Mouse (Mus musculus) bone marrow, adult 2 months (tissue): Measurements from ENCODE around the gene Traf2. TPM values are rescaled to one million over a fixed set of nuclear protein-coding genes. Genes with fewer than 3 reads are reported as not detected.

Source experiments
- H3K27ac ChIP-seq: fragments of 200-500 bp; 2 replicates; pipeline ENCODE4 v1.5.1; 2012; ENCODE audit warnings: low read depth, mild to moderate bottlenecking, control low read depth, inconsistent platforms, low read length; ENCODE audit not compliant: control insufficient read depth, poor library complexity, insufficient read depth
- H3K4me1 ChIP-seq: fragments of 200-500 bp; 2 replicates; pipeline ENCODE4 v1.6.1; 2011; ENCODE audit warnings: low read length; ENCODE audit not compliant: control insufficient read depth, insufficient read depth
- H3K4me3 ChIP-seq: fragments of 200-500 bp; replicated peaks from 2 replicates; pipeline ENCODE3; 2011; ENCODE audit warnings: mild to moderate bottlenecking, low read depth, low read length, control low read depth; ENCODE audit not compliant: control insufficient read depth
- CTCF ChIP-seq: fragments of 200-500 bp; IDR thresholded peaks from 2 replicates; pipeline ENCODE4 v1.5.1; 2011; ENCODE audit warnings: low read length, control low read depth; ENCODE audit not compliant: control insufficient read depth, insufficient read depth
- POLR2A ChIP-seq: fragments of 200-500 bp; IDR thresholded peaks from 2 replicates; pipeline ENCODE4 v1.6.1; 2011; ENCODE audit warnings: low read depth, mild to moderate bottlenecking, control low read depth, low read length, borderline replicate concordance; ENCODE audit not compliant: control insufficient read depth
- WGBS: fragments of 180-500 bp; shearing (Covaris S2); methylation state at CpG from one replicate; pipeline ENCODE4 v1.1.7; 2018; 5-methylcytosine and 5-hydroxymethylcytosine counted together
- polyA plus RNA-seq: library from polyadenylated mRNA; stranded (reverse); fragments of >200 nt; gene quantifications from 2 replicates; pipeline ENCODE4 v1.2.4, GENCODE M21; 2011; ENCODE audit warnings: low replicate concordance; ENCODE audit not compliant: missing spikeins, insufficient read depth, insufficient read length

Gene Traf2
- polyA plus RNA-seq, 1 experiment = 22.7 TPM

DNA sequence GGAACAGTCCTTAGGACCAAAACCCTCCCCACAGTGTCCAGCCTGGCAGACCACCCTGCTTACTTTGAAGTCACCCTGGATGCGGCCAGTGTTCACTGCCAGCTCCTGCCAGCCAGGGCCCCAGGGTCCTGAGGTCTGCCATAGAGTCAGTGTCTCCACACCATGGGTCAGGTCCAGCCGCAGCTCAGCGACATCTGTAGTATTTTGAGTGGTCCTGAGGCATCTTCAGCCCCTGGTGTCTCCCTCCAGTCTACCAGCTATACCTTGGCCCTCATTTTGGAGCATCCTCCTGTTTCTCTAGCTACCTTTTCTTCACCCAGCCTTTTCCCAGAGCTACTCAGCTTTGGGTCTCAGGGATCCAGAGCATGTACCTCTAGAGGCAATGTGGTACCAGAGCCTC is 22.6 kb upstream of the Traf2 start:
- WGBS = 78% methylated on average over 3 of the region's 3 CpGs
- no peak for TF ChIP-seq CTCF
- no peak for TF ChIP-seq POLR2A
- no peak overlapping the region for H3K4me3 ChIP-seq
- H3K4me1 ChIP-seq = no peaks in the 10 kb centered on the region
- no peak overlapping the region for H3K27ac ChIP-seq

DNA sequence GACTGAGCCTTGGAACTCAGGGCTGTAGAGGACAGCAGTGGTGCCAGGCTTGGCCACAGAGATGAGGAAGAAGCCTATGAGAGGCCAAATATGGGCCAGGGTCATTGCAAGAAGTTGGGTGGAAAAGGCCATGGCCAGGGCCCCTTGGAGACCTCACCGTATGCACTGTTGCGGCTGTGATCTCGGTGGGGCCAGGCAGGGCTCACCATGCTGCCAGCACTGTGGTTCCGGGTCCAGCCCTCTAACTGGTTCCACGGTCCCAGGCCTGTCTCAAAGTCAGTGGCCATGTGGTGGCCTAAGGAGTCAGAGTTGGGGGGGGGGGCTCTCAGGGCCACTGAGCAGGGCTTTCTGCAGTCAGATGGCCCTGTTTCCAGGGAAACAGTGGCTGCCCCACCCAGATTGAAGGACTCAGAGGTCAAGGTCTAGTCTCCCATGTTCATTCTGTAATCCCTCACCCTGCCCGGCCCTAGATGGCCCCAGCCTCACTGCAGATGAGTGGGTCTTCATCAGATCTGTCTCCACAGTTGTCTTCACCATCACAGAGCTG is 21.8 kb upstream of the Traf2 start:
- 89% methylated on average over 6 of the region's 6 CpGs for WGBS
- Histone ChIP-seq H3K4me1 (no peaks in the 10 kb centered on the region), H3K27ac (no peak overlapping the region), H3K4me3 (no peak overlapping the region)
- TF ChIP-seq POLR2A (no peak), CTCF (no peak)

DNA sequence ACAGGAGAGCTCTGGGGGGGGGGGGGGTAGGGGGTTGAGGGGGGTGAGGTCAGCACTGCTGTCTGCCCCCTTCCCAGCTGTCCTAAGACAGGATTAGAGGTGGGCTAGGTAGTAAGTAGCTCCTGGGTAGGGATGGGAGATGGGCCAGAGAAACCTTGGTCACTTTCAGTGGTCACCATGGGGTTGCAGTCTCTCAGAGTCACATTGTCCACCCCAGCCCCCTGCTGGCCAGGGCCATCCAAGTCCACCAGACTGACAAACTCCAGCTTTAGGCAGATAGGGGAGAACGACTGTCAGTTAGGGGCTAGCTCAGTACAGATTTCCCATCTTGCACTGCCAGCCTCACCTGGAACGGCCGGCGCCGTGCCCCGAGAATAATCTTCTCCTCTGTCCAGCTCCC is 19.8 kb upstream of the Traf2 start:
- 92% methylated on average over 6 of the region's 6 CpGs for WGBS
- Histone ChIP-seq H3K4me3 (no peak overlapping the region), H3K27ac (no peak overlapping the region)

DNA sequence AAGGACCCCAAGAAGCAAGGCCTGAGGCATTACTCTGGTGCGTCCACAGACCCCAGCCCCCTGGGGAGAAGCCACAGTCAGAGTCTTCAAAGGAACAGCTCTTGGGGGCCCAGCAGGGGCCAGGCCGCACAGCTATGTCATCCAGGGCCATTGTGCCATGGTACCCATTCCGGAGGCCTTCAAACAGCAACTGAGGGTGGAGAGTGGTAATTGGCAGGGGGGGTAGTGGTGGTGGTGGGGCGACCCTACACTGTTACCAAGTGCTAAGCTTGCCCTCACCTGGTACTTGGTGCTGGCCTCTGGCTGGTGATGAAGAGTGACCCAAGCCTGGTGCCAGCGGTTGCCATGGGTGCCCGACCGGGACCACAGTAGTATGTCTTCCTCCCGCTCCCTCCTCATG is 19.0 kb upstream of the Traf2 start:
- TF ChIP-seq POLR2A = peak; percentile 22; the same call in 1 of the 2 replicates
- TF ChIP-seq CTCF = no peak
- Histone ChIP-seq H3K4me1 (no peaks in the 10 kb centered on the region), H3K27ac (no peak overlapping the region), H3K4me3 (no peak overlapping the region)
- WGBS = 90% methylated on average over 8 of the region's 8 CpGs

More for the DNA sequence above, 19.8 kb upstream of the Traf2 start:
- TF ChIP-seq POLR2A (no peak), CTCF (no peak)
- no peaks in the 10 kb centered on the region for H3K4me1 ChIP-seq

DNA sequence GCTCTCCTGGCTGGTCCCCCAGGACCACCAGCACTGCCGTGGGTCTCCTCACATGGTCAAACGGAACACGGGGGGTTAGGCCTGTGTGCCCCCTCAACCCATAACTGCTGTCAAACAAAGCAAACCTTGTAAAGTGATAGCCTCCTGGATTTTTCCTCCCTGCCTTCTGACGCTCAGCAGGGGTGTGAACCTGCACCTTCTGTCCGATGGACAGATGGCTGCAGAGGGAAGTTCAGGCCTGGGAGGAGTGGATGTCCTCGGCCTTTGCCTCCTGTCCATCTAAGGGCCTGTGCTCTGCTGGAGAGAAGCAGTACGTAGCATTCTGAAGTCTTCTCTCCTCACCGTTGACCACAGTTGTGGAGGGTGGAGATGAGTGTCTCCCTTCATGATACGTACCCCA is 15.2 kb upstream of the Traf2 start:
- H3K4me3 ChIP-seq = no peak overlapping the region
- 91% methylated on average over 9 of the region's 9 CpGs for WGBS
- no peak overlapping the region; the same call in 1 of the 2 replicates for H3K27ac ChIP-seq
- peaks cover 1% of the 10 kb centered on the region; the same call in 1 of the 2 replicates for H3K4me1 ChIP-seq
- TF ChIP-seq CTCF (no peak), POLR2A (no peak)

DNA sequence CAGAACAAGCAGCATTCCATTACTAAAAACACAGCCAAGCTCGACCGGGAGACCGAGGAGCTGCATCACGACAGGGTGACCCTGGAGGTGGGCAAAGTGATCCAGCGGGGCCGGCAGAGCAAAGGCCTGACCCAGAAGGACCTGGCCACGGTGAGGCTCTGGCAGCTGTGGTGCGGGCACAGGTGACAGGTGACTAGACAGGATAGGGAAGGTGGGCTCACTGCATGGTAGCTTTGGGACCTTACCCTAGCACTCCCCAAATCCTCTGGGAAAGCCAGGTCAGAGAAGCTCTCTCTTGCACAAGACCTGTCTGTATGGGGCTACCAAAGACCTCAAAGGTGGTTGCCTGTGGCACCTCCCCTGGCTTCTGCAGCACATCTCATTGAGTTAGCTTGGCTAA is 13.8 kb upstream of the Traf2 start:
- Histone ChIP-seq H3K4me1 (peaks cover 1% of the 10 kb centered on the region; the same call in 1 of the 2 replicates), H3K27ac (no peak overlapping the region), H3K4me3 (no peak overlapping the region)
- WGBS = 93% methylated on average over 8 of the region's 8 CpGs
- TF ChIP-seq POLR2A = no peak
- no peak for TF ChIP-seq CTCF

DNA sequence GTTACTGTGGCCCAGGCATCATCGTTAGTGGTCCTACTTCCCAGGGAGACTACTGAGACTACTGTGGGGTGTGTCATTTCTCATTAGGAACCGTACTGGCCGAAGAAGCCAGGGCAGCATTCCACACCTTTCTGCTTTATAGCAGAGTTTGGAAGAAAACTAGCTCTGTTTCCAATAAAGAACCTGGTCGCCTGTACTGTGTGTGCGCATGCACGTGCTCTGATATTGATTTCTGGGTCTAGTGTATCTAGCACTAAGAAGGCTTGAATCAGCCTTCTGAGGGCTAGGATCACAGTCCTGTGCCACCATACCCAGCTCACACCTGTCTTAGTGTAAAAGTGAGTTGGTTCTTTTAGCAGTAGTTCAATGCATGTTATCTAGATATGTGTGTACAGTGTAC is 12.0 kb upstream of the Traf2 start:
- WGBS = 82% methylated on average over 6 of the region's 6 CpGs
- no peak for TF ChIP-seq POLR2A
- TF ChIP-seq CTCF = no peak
- Histone ChIP-seq H3K4me3 (no peak overlapping the region), H3K4me1 (peaks cover 1% of the 10 kb centered on the region; the same call in 1 of the 2 replicates), H3K27ac (no peak overlapping the region)

DNA sequence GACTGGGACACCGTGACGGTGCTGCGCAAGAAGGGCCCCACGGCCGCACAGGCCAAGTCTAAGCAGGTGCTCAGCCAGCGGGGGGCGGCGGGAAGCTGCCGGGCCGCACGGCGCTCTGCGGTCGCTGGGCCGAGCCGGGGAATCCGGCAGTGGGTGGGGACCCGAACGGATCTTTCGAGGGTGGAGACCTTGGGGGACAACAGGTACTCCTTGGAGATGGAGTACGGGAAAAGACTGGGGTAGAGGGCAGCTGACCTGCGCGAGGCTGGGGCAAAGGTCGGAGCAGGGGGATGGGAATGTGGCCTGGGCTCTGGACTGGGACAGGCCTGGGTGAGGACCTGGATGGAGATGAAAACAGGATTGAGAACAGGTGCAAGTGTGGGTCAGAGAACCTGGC is 11.2 kb upstream of the Traf2 start:
- whole genome bisulfite sequencing = 1% methylated on average over 24 of the region's 24 CpGs
- Histone ChIP-seq H3K4me1 (peaks cover 1% of the 10 kb centered on the region; the same call in 1 of the 2 replicates), H3K27ac (peak overlapping the region; percentile 77), H3K4me3 (peak overlapping the region; percentile 95)
- TF ChIP-seq CTCF (no peak), POLR2A (no peak)
